Mouse (Mus musculus) midbrain, embryonic 14.5 days (tissue): ENCODE data around the gene Aim2. TPM values are rescaled to one million over a fixed set of nuclear protein-coding genes. Genes with fewer than 3 reads are reported as not detected.

Experiments used
- ATAC-seq: fragments of 200-750 bp; cut with Nextera tagmentation; 2 replicates; pipeline ENCODE4 v1.8.0; 2017; ENCODE audit warnings: moderate number of reproducible peaks, moderate library complexity; ENCODE audit not compliant: low FRiP score, low TSS enrichment
- DNase-seq: peaks from one replicate; pipeline ENCODE4 v3.0.0-alpha.2; 2015
- H3K27ac ChIP-seq: fragments of 300-500 bp; sonication (generic); replicated peaks from 2 replicates; pipeline ENCODE4 v1.5.1; 2014; ENCODE audit warnings: mild to moderate bottlenecking, low read depth, low read length, moderate library complexity
- H3K27me3 ChIP-seq: fragments of 300-500 bp; sonication (generic); 2 replicates; pipeline ENCODE4 v1.6.1; 2014; ENCODE audit warnings: low read length, control low read depth, mixed read lengths; ENCODE audit not compliant: control insufficient read depth, insufficient read depth
- H3K36me3 ChIP-seq: fragments of 300-500 bp; sonication (generic); 2 replicates; pipeline ENCODE4 v1.6.1; 2014; ENCODE audit warnings: low read length, control low read depth; ENCODE audit not compliant: control insufficient read depth, insufficient read depth
- H3K4me1 ChIP-seq: fragments of 300-500 bp; sonication (generic); 2 replicates; pipeline ENCODE4 v1.6.1; 2014; ENCODE audit warnings: mild to moderate bottlenecking, antibody characterized with exemption, low read length, control low read depth; ENCODE audit not compliant: control insufficient read depth, insufficient read depth
- H3K4me2 ChIP-seq: fragments of 300-500 bp; sonication (generic); 2 replicates; pipeline ENCODE4 v1.6.1; 2014; ENCODE audit warnings: mild to moderate bottlenecking, low read length, moderate library complexity
- H3K4me3 ChIP-seq: fragments of 300-500 bp; sonication (generic); replicated peaks from 2 replicates; pipeline ENCODE4 v1.5.1; 2014; ENCODE audit warnings: low read depth, low read length
- H3K9ac ChIP-seq: fragments of 300-500 bp; sonication (generic); replicated peaks from 2 replicates; pipeline ENCODE4 v1.6.1; 2014; ENCODE audit warnings: mild to moderate bottlenecking, low read length, moderate library complexity
- H3K9me3 ChIP-seq: fragments of 300-500 bp; sonication (generic); 2 replicates; pipeline ENCODE4 v1.6.1; 2016; ENCODE audit warnings: low read length, control low read depth, mixed read lengths; ENCODE audit not compliant: control insufficient read depth
- WGBS: fragments of 180-500 bp; shearing (Covaris S2); extraction: QIAGEN DNeasy Blood & Tissue Kit; methylation state at CpG from one replicate; pipeline ENCODE4 v1.1.7; 2014; 5-methylcytosine and 5-hydroxymethylcytosine counted together
- polyA plus RNA-seq: library from polyadenylated mRNA; unstranded; fragments of >200 nt; fragmentation: Nextera tagmentation; extraction: Ambion mirVana; gene quantifications from 2 replicates; pipeline ENCODE4 v1.2.1, GENCODE M21; 2014

The Aim2 gene
- polyA plus RNA-seq, 1 experiment from 2014 or later = 2.4 TPM

DNA sequence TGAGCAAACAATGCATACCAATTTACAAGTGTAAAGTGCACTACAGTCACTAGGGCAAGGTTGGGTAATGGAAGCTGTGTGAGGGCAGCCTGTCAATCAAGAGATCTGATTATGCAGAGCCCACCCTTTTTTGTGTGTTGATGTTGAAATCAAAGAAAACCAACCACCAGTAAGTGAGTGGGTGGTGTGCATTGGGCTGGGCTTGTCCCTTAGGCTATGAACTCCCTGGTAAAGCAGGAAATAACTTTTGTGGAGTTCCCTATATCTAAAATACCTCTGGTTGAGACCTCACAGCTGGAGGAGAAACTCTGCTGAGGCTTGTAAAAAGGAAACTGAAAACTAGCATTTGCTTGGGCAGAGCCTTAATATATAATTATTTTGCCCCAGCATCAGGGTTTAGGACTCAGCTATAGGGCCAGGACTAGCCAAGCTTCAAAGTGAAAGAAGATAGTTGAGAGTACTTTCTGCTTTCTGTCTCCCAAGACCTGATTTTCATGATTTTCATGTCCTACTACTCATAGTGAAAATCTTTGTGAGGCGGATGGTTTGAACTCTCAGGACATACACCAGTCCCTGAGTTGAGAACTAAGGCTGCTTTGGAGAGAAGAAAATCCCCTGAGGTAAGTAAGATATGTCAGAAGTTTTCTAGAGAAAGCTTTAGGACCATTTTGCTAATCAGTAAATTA, 68.4 kb downstream of the Aim2 start:
- no peaks in the 10 kb centered on the region for H3K27me3 ChIP-seq
- 79% methylated on average over 1 of the region's 1 CpGs for WGBS
- H3K27ac ChIP-seq = no peak overlapping the region
- no peak overlapping the region for H3K4me3 ChIP-seq
- H3K9me3 ChIP-seq = no peaks in the 10 kb centered on the region
- H3K4me2 ChIP-seq = no peak overlapping the region
- DNase-seq (no peak), ATAC-seq (no peak)
- H3K36me3 ChIP-seq = no peaks in the 10 kb centered on the region
- H3K4me1 ChIP-seq = no peaks in the 10 kb centered on the region
- H3K9ac ChIP-seq = no peak overlapping the region

DNA sequence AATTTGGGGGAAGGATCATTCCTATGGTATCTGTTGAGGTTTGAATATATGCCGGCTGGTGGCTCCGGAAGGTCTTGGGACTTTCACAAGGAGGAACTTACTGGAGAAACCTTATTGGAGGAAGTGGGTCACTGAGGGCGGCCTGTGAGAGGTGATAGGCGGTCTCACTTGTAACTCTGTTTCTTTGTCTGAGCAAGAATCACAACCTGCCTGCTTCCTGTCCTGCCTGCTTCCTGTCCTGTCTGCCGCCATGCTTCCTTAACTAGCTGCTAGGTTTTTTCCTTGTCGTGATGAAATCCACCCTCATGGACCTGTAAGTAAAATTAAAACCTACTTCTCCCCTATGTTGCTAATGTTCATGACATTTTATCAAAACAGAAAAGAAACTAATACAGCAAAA, 69.7 kb downstream of the Aim2 start:
- Histone ChIP-seq H3K27ac (no peak overlapping the region), H3K4me1 (no peaks in the 10 kb centered on the region), H3K4me2 (no peak overlapping the region), H3K4me3 (no peak overlapping the region), H3K9me3 (no peaks in the 10 kb centered on the region), H3K27me3 (no peaks in the 10 kb centered on the region), H3K9ac (no peak overlapping the region), H3K36me3 (no peaks in the 10 kb centered on the region)
- ATAC-seq = no peak
- no peak for DNase-seq
- 88% methylated on average over 6 of the region's 6 CpGs for WGBS

DNA sequence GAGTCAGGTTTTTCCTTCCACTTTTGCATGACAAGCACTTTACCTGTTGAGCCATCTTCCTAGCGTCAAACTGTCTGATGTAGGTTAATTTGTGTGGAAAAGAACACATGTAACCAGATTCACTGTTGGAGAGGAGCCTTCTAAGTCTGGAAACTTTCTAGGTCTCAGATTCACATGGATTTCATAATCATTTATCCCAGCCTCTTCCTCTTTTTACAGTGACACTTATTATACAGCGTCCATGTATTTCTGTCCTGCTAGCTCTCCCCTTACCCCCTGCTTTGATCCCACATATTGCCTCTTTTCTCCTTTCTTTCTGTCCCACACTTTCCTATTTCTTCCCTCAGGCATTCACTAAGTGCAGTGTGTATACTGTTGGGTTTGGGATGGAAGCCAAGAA, 75.7 kb downstream of the Aim2 start:
- Histone ChIP-seq H3K4me2 (no peak overlapping the region), H3K4me3 (no peak overlapping the region), H3K36me3 (no peaks in the 10 kb centered on the region), H3K9me3 (no peaks in the 10 kb centered on the region), H3K27me3 (no peaks in the 10 kb centered on the region), H3K4me1 (no peaks in the 10 kb centered on the region), H3K9ac (no peak overlapping the region), H3K27ac (no peak overlapping the region)
- no peak for DNase-seq
- 91% methylated on average over 2 of the region's 2 CpGs for WGBS
- ATAC-seq = no peak

DNA sequence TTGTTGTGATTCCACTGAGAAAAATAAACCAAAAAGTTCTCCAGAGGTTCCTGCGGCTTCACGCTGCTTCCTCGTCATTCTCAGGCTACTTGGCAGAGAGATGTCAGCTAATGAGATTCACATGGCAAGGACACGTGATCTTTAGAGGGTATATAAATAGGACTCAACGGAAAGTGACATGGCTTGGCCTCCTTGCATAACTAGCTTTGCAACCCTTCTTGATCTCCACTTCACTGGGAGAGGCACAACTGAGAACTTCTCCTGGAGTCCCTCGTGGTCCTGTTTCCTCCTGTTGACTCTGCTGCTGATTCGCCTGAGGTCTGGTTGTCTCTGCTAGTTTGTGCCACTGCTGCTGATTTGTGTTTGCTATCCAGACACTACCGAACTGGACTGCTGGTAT, 76.7 kb downstream of the Aim2 start:
- no peaks in the 10 kb centered on the region for H3K27me3 ChIP-seq
- no peak overlapping the region for H3K27ac ChIP-seq
- no peaks in the 10 kb centered on the region for H3K36me3 ChIP-seq
- no peaks in the 10 kb centered on the region for H3K9me3 ChIP-seq
- H3K9ac ChIP-seq = no peak overlapping the region
- H3K4me2 ChIP-seq = no peak overlapping the region
- no peak overlapping the region for H3K4me3 ChIP-seq
- ATAC-seq (no peak), DNase-seq (no peak)
- 90% methylated on average over 8 of the region's 8 CpGs for WGBS
- no peaks in the 10 kb centered on the region for H3K4me1 ChIP-seq

DNA sequence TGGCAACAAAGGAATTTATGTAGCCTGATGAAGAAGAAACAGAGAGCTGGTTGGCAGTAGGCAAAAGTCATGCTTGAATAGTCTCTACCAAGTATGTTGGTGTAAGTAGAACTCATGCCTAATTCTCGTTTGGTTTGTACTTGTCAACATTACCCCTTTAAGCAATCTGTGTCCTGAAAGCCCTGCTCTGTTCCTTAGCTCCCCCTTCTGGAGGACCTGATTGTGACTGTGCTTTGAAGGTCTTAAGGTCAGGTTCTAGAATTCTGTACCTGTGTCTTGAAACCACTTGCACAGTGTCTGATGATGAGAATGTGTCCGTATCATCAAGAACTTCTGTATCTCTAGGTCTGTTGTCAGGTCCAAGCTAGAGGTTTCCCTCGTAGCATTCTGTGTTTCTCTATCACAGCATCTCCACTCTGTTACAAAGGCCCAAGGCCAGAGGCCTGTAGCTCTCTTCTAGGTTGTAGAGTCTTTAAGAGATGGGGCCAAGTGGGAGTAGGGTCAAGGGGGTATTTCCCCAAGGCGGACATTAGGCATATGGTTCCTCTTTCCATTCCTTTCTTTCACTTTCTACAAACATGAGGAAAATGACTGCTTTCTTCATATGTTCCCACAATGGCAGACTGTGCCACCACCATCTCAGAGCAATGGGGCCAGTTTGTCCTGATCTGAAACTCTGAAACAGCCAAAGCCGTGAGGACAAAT, 79.5 kb downstream of the Aim2 start:
- no peaks in the 10 kb centered on the region for H3K4me1 ChIP-seq
- WGBS = 92% methylated on average over 5 of the region's 5 CpGs
- H3K27ac ChIP-seq = no peak overlapping the region
- ATAC-seq (no peak), DNase-seq (no peak)
- H3K9me3 ChIP-seq = no peaks in the 10 kb centered on the region
- no peak overlapping the region for H3K4me2 ChIP-seq
- H3K9ac ChIP-seq = no peak overlapping the region
- no peaks in the 10 kb centered on the region for H3K27me3 ChIP-seq
- no peaks in the 10 kb centered on the region for H3K36me3 ChIP-seq
- no peak overlapping the region for H3K4me3 ChIP-seq

DNA sequence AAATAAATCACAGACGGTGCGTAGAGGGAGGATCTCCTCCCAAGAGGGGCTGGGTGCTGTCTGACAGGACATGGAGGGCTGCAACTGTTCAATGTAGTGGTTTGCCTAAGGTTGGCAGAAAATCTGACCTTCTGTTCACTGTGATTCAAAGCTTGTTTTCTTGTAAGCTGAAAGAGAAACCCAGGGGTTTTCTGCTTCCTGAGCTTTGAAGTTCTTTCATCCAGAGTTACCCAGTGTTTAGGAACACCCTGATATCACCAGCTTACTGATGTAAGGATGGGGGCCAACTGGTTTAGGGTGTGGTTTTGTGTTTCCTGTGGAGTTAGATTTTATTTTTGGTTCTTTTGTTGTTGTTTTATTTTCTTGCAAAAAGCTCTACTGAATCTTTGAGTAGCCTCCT, 81.7 kb downstream of the Aim2 start:
- H3K36me3 ChIP-seq = no peaks in the 10 kb centered on the region
- H3K27ac ChIP-seq = no peak overlapping the region
- no peak overlapping the region for H3K4me2 ChIP-seq
- H3K9me3 ChIP-seq = no peaks in the 10 kb centered on the region
- ATAC-seq = no peak
- no peak for DNase-seq
- no peaks in the 10 kb centered on the region for H3K4me1 ChIP-seq
- H3K9ac ChIP-seq = no peak overlapping the region
- WGBS = 82% methylated on average over 2 of the region's 2 CpGs
- H3K27me3 ChIP-seq = no peaks in the 10 kb centered on the region
- H3K4me3 ChIP-seq = no peak overlapping the region

DNA sequence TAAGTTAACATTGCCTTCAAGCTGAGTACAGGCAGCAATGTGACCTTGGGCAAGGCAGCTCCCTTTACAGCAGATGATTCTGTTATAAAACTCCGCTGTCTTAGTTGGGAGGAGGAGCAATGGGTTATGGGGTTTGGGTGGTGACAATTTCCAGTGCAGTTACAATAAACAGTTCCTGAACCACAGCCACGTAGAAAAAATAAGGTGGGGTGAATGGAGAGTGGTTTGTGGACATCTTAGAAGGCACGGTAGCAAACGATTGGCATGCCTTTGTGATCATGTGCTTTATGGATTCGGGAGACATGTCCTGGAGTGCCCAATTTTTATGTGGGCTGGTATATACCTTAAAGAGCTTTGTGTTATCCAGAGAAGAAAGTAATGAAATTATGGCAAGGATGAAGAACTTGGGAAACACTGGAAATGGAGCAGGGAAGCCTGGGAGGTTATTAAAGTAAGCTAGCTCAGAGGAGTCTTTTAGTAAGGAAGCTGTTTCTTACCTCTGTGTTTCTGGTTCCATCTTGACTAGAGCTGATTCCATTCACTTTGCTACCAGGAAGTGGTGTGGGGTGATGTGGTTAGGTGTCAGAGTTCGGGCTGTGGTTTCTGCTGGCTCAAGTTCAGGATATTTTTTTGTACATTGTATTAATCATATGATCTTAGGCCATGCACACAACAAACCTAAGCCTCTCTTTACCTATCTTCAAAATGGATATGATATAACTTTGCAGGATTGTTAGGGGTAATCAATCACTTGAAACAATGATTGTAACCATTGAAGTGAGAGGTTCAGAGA, 86.7 kb downstream of the Aim2 start:
- H3K4me1 ChIP-seq = no peaks in the 10 kb centered on the region
- 89% methylated on average over 6 of the region's 6 CpGs for WGBS
- no peak overlapping the region for H3K9ac ChIP-seq

DNA sequence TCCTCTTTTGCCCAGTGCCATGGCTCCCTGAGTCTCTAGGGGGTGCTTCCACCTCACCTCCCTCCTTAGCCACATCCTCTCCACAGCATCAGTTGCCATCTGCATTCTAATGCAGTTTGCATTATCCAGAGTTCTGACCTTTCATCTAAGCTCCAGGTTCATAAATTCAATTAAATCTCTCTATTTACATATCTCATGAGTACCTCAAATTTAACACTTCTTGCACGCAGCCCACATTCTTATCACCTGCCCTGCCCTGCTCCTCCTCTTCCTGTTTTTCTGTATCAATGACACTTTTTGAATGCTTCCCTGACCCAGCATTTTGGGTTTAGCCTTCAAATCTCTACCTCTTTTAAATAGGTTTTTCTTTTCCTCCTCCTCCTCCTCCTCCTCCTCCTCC, 90.0 kb downstream of the Aim2 start:
- 77% methylated on average over 1 of the region's 1 CpGs for WGBS
- Histone ChIP-seq H3K4me2 (no peak overlapping the region), H3K36me3 (no peaks in the 10 kb centered on the region), H3K9me3 (no peaks in the 10 kb centered on the region), H3K9ac (no peak overlapping the region), H3K27me3 (no peaks in the 10 kb centered on the region), H3K4me3 (no peak overlapping the region), H3K27ac (no peak overlapping the region), H3K4me1 (no peaks in the 10 kb centered on the region)
- DNase-seq (no peak), ATAC-seq (no peak)

More for the DNA sequence above, 86.7 kb downstream of the Aim2 start:
- Histone ChIP-seq H3K4me3 (no peak overlapping the region), H3K9me3 (no peaks in the 10 kb centered on the region), H3K27me3 (no peaks in the 10 kb centered on the region), H3K27ac (no peak overlapping the region), H3K4me2 (no peak overlapping the region), H3K36me3 (no peaks in the 10 kb centered on the region)
- DNase-seq (no peak), ATAC-seq (no peak)
